Mouse (Mus musculus) erythroblast, adult 5-6 weeks (primary cell): ENCODE data around the gene Etv6. TPM values are rescaled to one million over a fixed set of nuclear protein-coding genes. Genes with fewer than 3 reads are reported as not detected.
"Not testable (repeated sequence)": the region's sequence is repeated elsewhere in the genome, so short reads cannot be mapped to it uniquely, and the experiment has no call there.

Experiments used
- ATAC-seq: replicated peaks from 2 replicates; pipeline ENCODE4 v1.8.0; 2016; ENCODE audit warnings: moderate number of reproducible peaks, mild to moderate bottlenecking, moderate TSS enrichment, inconsistent platforms; ENCODE audit not compliant: poor library complexity, low FRiP score, severe bottlenecking
- total RNA-seq, 2 experiments: library from RNA; stranded (forward) in 1 of 2; stranded (reverse) in 1 of 2; fragments of 150-400 nt in 1 of 2; fragments of 200-764, 138-1000 nt in 1 of 2; gene quantifications; 2 replicates each; pipeline versions ENCODE4 v1.2.3 to v1.2.4; 2015 to 2017; ENCODE audit warnings: low replicate concordance in 2 of 2

Etv6 gene
- total RNA-seq (2015; ENCODE audit: low replicate concordance) (16.7 and 18.6 TPM in 2 replicates), total RNA-seq (2017; ENCODE audit: low replicate concordance) (7.4 and 11.1 TPM in 2 replicates)

DNA sequence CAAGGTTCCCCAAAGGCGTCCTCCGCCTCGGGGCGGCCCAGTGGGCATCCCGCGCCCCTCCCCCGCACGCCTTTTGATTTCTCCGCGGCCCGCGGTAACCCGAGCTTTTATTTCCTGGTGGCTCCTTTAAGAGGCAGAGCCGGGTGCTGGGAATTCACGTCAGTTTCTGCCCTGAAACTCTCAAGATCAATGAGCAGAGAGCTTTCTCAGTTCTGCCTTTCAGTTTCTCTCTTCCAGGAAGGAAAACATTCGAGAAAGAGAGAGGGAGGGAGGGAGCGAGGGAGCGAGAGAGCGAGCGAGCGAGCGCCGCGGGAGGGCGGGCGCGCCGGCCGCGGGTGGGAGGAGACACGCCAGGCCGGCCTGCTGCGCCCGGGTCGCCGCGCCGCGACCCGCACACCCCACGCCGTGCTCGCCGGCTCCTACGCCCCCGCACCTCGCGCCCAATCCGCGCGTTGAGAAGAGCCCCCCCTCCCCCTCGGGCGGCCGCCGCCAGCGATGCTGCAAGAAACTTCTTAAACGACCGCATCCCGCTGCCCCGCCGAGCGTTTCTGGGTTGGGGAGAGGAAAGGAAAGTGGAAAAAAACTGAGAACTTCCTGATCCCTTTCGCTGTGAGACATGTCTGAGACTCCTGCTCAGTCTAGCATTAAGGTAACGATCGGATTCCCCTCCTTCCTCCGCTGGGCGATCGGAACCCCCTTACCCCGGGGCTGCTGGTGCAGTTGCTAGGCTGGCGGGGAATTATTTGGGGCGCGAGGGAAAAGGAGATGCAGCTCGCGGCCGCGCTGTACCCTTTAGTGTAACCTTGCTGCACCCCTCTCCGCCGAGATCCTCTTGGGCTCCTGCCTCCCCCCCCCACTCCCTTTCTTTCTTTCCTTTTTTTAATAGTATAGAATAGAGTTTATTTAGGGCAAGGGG is at the start of gene Etv6:
Gene Etv6, plus strand, starts transcription at position 211 of the 916 bp plus-strand sequence.
- ATAC-seq: peak; percentile 32; the same call in 1 of the 2 replicates

DNA sequence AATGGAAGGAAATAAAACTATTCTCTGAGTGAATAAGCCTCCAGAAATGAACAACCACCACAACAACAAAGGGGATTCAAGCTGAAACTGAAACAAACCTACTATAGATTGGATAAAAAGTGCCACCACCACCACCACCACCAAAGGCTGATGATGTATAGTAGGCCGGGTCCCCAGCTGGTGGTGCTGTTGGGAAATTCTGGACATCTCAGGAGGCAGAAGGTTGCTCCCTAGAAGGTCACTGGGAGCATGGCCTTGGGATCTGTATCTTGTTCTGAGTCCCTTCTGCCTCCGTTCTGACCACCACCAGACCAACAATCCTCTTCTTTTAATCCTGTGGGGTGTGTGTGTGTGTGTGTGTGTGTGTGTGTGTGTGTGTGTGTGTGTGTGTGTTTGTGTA is 49.3 kb upstream of the Etv6 start:
- no peak for ATAC-seq

DNA sequence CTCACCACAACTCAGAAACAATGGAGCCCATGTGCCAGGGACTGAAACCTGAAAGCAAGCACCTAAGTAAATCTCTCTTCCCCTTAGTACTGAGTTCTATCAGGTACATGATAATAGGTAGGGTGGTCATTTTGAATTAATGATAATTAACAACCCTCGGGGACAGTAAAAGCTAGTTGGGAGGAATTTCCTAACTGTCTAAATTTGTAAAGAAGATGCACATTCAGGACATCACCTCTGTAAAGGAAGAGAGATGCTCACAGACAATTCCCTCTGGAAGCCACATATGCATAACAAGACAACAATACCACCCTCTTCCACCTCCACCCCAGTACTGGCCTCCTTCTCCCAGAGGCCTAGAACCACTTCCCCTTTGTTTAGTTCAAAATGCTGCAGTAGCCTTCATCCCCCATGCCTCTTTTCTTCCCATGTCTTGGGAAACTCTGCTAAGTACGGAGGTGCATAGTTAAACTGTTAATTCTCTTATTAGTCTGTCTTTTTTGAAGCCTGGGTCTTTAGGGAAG is 48.4 kb upstream of the Etv6 start:
- ATAC-seq: no peak

DNA sequence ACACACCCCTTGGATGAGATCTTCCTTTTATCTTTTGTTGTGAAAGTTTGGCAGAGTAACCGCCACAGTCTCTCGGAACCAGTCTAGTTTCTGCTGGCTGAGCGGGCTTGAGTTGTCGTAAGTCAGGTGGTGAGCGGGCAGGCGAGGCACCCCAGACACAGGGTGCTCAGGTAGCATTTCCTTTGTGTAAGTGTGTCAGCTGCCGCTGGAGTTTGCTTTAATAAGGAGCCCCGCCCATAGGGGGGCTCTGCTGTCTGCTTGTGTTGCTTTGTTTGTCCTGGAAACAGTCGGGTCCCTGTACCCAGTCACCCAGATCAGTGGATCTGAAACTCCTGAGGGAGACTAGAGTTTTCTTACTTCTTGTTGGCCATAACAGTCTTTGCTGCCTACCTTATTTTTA is 47.5 kb upstream of the Etv6 start:
- no peak for ATAC-seq

DNA sequence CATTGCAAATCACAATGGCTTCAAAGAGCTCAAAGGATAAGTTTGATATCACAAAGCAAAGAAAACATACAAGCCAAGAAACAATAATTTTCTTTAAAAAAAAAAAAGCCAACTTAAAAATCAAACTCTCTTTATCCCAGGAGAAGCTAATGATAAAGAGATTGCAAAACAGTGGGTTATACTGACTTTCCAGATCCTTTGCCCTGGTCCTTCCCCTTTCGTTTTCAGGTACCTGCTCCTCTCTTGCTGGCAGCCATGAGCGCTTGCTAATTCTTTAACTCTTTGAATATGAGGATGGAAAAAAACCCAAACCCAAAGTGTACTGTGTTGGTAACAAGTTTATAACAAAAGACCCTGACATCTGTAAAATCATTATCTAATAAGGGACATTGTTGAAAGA is 38.0 kb upstream of the Etv6 start:
- no peak for ATAC-seq

DNA sequence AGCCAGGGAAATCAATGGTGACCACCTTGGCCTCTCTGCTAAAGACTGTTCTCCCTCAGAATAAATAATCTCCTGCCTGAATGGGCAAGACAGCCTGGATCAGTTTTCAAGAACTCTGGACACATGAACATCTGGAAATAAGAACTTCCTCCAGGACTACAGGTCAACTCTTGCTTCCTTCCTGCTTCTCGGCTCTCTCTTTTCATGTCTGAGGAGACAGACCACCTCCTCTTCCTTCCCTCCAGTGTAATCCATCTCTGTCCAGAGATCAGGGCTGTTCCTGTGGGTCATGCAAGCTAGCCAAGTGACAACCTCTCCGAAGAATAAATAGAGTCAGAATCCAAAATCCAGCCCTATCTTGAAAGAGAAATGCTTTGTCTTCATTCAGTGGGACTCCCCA is 37.6 kb upstream of the Etv6 start:
- ATAC-seq: no peak

DNA sequence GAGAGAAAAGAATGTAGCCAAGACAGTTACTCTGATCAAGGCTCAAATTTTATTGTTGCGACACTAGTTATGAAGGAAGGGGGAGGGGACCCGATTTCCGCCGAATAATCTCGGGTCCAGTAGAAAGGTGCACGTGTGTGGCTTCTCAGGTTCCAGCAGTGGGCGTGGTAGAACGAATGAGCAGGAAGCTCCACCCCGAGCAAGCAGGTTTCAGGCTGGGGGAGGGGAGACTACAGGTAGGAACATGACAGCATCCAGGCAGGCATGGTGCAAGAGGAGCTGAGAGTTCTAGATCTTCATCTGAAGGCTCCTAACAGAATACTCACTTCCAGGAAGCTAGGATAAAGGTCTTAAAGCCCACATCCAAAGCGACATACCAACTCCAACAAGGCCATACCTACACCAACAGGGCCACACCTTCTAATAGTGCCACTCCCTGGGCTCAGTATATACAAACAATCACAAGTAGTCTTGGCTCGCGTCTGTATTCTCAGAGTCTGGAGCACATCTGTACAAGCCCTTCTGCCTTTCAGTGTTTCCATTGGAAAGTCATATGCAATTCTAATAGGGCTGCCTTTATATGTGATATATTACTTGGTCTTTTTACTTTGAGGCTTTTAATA is 20.9 kb upstream of the Etv6 start:
- ATAC-seq: not testable (repeated sequence)

DNA sequence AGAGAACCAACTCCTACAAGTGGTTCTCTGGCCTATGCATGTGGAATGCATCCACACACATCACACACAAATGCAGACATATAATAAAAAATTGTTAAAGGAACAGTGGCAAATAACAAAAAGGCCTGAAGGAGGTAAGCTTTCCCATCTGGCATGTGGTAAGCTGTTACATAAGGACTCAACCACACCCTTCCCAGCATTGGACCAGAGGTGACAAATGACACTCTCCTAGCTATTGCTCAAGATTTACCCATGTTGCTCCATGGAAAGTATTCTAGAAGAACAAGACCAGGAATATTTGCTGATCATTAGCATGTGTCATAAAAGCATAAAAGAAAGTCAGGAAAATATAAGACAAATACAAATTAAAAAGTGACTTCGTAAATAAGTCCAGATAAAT is 16.7 kb upstream of the Etv6 start:
- ATAC-seq: no peak

DNA sequence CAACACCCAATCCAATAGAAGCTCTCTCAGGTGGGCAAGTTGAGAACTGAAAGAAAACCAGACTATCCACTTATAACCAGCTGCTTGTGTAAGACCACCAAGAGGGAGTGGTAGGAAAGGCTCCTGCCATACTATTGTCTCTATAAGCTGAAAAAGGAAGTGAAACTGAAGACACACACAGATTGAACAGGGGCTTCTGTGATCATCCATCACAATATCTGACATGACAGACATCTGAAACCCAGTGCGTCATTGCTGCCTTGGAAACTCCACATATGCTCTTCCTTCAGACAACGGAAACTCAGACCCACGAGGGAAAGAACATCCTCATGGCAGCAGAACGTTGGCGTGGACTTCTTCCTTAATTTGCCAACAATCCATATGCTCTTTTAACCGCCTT is 14.7 kb upstream of the Etv6 start:
- ATAC-seq: no peak

DNA sequence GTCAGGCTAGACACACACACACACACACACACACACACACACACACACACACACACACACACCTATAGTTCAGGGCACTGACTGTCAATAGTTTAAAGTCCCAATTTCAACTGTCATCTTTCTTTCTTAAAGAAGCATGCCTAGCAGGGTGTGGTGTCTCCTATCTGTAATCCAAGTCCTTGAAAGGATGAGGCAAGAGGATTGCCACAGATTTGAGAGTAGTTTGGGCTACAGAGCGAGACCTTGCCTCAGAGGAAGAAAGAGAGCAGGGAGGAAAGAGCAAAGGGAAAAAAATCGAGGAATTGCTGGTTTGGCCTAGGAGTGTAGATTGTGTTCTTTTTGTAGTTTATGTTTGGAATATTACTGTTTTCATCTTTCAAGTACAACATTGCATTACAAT is 9.2 kb upstream of the Etv6 start:
- ATAC-seq: no peak

DNA sequence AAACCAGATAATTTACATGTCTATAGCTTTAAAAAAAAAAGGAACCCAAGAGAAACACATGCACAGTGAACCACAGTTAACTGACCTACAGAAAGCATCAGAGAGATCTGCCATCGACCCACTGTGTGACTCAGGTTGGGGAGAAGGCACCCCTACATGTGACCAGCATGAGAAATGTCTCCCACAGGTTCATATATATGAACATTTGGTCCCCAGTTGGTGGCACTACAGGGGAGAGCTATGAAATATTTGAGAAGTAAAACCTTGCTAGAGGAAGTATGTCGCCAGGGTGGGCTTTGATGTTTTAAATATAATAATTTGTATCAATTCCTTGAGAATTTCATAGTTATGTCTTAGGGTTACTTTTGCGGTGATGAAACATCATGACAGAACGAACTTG is 8.5 kb upstream of the Etv6 start:
- ATAC-seq: no peak

DNA sequence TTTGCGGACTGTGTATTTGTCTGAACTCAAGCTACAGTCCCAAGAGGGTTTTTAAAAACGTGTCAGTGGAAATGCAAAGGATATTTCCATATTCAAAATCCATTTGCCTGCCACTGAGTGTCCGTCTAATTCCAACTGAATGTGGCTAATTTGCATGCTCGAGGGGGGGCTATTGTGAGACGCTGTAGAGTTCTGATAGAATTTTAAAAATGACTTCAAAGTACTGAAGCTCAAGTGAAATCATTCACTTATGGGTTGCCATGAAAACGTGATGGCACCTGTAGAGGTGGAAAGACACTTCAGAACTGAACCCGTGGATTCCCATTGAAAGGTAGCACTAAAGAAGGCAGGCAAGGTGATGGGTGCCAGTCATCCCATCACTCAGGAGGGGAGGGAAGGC is 3.0 kb upstream of the Etv6 start:
- no peak for ATAC-seq

DNA sequence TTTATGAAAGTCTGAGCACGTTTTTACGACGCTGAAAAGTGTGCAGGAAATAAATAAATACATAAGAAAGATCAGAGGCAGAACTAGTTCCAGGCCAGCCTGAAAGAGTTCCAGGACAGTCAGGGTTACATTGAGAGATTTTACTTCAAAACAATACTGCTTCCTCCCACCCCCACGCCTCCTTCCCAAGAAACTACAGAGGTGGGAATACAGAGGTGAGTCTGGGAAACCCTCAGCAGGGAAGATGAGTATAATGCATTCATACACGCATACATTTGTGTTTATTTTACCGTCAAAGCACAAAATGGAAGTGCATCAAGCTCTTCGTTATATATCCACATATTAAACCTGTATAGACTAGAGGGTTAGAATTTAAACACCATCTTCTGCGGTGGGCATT is 1.1 kb upstream of the Etv6 start:
- ATAC-seq: no peak

DNA sequence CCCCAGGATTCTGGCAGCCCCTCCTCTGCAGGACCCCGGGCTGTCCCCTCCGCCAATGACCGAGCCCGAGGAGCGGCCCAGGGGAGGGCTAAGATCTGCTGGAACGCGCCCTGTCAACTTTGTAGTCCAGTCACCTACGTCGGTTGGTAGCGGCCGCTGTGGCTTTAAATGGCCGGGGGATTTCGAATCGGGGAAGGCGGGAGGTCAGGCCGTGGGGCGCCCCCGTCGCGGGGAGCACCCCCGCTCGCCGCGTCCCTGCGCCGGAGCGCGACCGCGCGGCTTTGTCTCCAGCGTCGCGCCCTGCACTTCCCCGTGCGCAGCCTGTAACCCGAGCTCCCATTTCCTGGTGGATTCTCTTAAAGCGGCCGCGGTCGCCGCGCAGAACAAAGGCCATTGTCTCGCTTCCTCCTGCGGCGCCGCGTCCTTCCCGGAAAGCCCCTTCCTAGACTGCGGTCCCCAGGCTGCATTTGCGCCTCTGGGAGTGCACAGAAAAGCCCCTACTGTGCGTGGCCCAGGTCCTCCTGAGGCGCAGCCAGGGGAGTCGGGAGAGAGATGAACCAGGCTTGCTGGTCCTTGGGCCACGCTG is 503 bp upstream of the Etv6 start:
- ATAC-seq: no peak

DNA sequence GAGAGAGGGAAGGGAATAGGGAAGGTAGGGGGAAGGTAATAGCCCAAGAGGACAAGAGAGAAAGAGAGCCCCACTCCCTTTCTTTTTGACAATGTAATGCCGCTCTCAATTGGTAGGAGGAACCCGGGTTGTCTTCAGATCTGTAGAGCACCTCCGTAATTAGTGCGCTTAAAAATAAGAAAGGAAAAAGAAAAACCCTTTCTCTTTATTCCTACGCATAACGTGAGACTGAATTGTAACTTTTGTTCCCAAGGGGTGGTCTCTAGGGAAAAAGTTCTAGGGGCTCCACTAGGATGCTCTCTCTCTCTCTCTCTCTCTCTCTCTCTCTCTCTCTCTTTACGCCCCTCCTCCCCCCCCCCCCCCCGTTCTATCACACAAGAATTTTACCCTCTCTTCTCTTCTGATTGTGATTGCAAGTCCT is 1.0 kb downstream of the Etv6 start:
- no peak for ATAC-seq

DNA sequence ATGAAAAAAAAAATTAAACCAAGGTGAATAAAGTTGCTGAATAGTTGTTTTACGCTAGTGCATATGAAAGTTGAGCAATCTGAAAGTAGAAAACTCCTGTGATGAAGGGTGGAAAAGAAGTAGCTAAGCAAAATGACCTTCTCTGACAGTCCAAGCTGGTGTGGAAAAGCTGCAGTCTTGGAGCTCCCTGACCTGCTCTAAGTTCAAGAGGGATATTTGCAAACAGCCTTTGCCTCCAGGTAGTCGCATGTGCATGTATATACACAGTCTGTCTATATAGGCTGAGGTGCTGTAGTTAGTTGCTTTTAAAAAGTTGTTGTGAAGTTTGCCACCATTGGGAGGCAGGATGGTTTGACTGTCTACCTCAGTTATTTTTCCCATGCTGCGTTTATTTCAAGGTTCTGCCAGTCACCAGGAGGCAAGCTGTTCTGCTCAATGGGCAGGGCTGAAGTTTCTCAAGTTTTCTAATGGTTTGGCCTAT is 1.5 kb downstream of the Etv6 start:
- ATAC-seq: no peak

DNA sequence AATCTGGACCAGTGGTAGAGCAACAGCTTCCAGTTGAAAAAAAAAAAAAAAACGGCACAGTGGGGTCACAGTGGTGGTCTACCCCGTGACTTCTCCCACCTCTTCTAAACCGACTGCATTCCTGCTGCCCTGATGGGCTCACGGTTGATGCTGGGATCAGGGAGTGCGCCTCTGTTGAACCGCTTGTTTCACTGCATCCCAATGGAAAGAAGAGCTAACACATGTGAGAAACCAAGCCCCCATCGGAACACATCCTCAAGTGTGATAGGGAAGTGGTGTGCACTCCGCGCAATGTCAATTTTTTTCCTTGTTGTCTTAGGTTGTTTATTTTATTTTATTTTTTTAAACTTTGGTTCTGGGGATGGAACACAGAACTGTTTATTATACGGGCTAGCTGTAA is 2.5 kb downstream of the Etv6 start:
- no peak for ATAC-seq

DNA sequence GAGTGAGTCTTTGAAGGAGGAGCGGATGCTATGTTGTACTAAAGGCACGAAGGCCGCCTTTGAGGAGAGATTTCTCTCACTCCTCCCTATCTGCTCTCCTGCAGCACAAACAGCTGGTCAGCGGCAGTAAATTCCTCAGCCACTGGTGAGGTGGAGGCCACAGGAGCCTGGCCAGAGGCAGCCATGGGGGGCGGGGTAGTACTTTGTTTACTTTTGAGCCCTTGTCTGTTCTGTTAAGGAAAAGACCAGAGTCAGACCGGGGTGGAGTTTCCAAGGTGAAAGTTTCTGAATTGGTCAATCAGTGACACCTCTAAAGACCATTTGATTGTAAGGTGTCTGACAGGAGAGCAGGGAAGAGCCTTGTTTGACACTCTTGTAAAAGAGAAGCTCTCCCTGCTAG is 3.4 kb downstream of the Etv6 start:
- no peak for ATAC-seq

DNA sequence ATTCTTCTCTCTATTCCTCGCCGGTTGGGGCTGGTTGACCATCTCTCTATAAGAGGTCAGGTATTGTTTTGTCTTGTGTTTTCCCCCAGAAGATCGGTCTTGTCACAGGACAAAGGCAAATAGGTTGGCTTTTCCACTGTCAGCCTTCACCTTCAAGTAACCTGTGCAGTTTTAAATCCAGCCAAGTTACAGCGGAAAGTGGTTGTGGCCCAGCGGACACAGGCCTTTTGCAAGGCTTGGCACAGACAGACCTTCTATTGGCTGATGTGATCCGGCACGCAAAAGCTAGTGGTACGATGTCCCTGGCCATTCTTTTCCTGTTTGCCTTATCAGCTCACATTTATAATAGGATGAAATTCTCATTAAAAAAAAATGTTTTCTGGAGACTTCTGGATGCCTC is 3.9 kb downstream of the Etv6 start:
- ATAC-seq: no peak

DNA sequence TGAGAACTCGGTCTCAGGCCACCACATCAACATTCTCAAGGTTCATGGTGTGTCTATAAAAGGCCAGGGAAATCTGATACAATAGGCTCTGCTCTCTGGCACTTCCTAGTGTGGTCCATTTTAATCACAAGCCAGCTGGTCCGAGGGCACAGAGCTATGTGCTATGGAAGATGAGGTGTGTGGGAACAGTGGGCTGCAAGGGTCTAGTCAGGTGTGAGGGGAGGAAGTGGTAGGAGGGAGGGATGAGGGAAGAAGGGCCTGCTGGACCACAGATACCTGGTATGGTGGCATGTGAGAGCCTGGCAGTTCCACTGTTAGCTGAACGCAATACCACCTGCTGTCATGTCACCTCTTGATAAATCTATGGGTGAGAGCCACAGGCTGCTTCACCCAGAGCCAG is 4.8 kb downstream of the Etv6 start:
- no peak for ATAC-seq

DNA sequence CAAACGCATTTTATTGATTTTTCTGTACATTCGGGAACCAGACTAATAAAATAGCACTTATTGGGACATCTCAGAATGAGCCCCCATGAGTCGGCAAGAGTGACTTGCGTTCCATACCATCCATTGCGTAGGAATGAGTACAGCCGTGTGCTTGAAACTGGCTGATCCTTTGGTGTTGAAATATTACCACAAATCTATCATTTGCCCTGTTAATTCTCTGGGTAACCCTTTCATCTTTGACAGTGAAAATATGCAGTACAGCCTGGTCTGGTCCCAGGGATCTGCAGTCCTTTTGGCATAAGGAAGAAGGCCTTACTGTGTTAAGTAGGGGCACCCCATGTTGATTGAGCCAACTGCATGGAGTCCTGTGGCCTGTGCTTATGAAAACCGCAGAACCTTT is 5.8 kb downstream of the Etv6 start:
- no peak for ATAC-seq
